Mouse (Mus musculus): ENCODE results near the gene Rhd. TPM values are rescaled to one million over a fixed set of nuclear protein-coding genes. Genes with fewer than 3 reads are reported as not detected.

The Rhd gene
- total and polyA plus RNA-seq, 2 experiments from 2014 or later: 0.19 to 0.70 TPM

DNA sequence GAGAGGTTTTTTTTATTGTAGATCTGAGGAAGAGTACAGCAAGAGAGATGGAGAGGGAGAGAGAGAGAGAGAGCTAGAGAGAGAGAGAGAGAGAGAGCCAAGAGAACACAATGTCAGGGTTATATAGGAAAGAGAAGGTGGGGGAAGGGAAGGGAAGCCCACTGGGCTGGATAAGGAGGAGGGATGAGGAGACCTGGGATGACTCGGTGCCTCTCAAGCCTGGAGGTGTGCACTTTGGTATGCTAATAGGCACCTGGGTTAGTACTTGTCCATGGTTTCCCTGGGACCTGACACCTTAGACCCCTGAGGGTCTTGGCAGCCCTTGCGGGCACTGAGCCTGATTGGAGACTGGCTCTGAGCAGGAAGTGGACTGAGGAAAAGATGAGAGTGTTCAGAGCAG is 7.6 kb downstream of the Rhd start:
- no peak for ATAC-seq
- Histone ChIP-seq H3K36me3 (ENCODE audit: insufficient read depth) (no peaks in the 10 kb centered on the region), H3K4me1 (ENCODE audit: insufficient read depth) (no peaks in the 10 kb centered on the region), H3K9ac (no peak overlapping the region), H3K9me3 (ENCODE audit: low read length) (no peaks in the 10 kb centered on the region), H3K4me2 (ENCODE audit: low read depth) (no peak overlapping the region), H3K27me3 (ENCODE audit: insufficient read depth, low read length) (peaks cover 12% of the 10 kb centered on the region), H3K4me3 (ENCODE audit: low read depth, low read length) (no peak overlapping the region), H3K27ac (ENCODE audit: low read depth, low read length) (no peak overlapping the region)
- WGBS: 44% methylated on average over 2 of the region's 2 CpGs
- DNase-seq: no peak
- no peak for TF ChIP-seq CTCF (IDR thresholded peaks at IDR 0.05; ENCODE audit: low read depth)

DNA sequence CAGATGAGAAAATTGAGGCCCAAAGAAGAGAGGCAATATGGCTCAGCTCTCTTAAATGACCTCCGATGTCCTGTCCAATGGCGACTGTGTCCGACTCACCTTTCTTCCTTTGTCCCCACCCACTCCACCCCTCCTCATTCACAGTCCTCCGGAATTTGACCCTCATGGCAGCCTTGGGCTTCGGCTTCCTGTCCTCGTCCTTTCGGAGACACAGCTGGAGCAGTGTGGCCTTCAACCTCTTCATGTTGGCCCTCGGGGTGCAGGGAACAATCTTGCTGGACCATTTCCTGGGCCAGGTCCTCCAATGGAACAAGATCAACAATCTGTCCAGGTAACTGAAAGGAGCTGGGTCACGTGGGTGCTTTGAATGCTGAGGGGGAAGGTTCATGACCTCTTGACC is 11.8 kb downstream of the Rhd start:
- DNase-seq (no peak), ATAC-seq (no peak)
- Histone ChIP-seq H3K4me2 (ENCODE audit: low read depth) (no peak overlapping the region), H3K27me3 (ENCODE audit: insufficient read depth, low read length) (no peaks in the 10 kb centered on the region), H3K9ac (no peak overlapping the region), H3K4me1 (ENCODE audit: insufficient read depth) (no peaks in the 10 kb centered on the region), H3K27ac (ENCODE audit: low read depth, low read length) (no peak overlapping the region), H3K4me3 (ENCODE audit: low read depth, low read length) (no peak overlapping the region), H3K36me3 (ENCODE audit: insufficient read depth) (no peaks in the 10 kb centered on the region), H3K9me3 (ENCODE audit: low read length) (no peaks in the 10 kb centered on the region)
- 88% methylated on average over 9 of the region's 9 CpGs for WGBS
- TF ChIP-seq CTCF (IDR thresholded peaks at IDR 0.05; ENCODE audit: low read depth): no peak

GRCm38 (mm10) chr4:134879410-134879981 is 15.2 kb downstream of the Rhd start:
- DNase-seq: peak; percentile 75
- Histone ChIP-seq H3K4me3 (ENCODE audit: low read depth, low read length) (peak overlapping the region; percentile 24), H3K9ac (0 out of 2 replicates have a peak overlapping the region, but pooled peaks have one; percentile 14), H3K9me3 (ENCODE audit: low read length) (no peaks in the 10 kb centered on the region), H3K4me2 (ENCODE audit: low read depth) (peak overlapping the region; percentile 60), H3K27ac (ENCODE audit: low read depth, low read length) (no peak overlapping the region), H3K27me3 (ENCODE audit: insufficient read depth, low read length) (no peaks in the 10 kb centered on the region), H3K36me3 (ENCODE audit: insufficient read depth) (no peaks in the 10 kb centered on the region), H3K4me1 (ENCODE audit: insufficient read depth) (no peaks in the 10 kb centered on the region)
- 2% methylated on average over 17 of the region's 17 CpGs for WGBS
- ATAC-seq: 0 out of 2 replicates have a peak, but pooled peaks have one; percentile 43
- TF ChIP-seq CTCF (IDR thresholded peaks at IDR 0.05; ENCODE audit: low read depth): peak; percentile 80

DNA sequence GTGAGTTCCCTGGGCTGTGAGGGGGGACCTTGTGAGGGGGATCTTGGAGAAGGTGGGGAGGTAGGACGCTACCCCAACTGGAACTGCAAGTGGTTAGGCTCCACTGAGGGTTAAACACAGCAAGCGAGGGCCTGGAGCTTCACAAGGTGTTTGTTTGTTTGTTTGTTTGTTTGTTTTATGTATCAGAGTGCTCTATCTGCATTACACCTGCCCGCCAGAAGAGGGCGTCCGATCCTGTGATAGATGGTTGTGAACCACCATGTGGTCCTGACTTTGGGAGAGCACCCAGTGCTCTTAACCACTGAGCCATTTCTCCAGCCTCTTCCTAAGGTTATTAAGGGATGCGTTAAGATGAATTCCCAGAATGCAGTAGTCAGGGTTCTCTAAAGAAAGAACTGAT is 15.7 kb downstream of the Rhd start:
- no peaks in the 10 kb centered on the region for H3K4me1 ChIP-seq (ENCODE audit: insufficient read depth)
- no peak for ATAC-seq
- H3K27me3 ChIP-seq (ENCODE audit: insufficient read depth, low read length): no peaks in the 10 kb centered on the region
- peak; percentile 55 for TF ChIP-seq CTCF (IDR thresholded peaks at IDR 0.05; ENCODE audit: low read depth)
- no peak for DNase-seq
- H3K4me2 ChIP-seq (ENCODE audit: low read depth): peak overlapping the region; percentile 60
- 0 out of 2 replicates have a peak overlapping the region, but pooled peaks have one; percentile 24 for H3K4me3 ChIP-seq (ENCODE audit: low read depth, low read length)
- H3K27ac ChIP-seq (ENCODE audit: low read depth, low read length): no peak overlapping the region
- no peaks in the 10 kb centered on the region for H3K9me3 ChIP-seq (ENCODE audit: low read length)
- H3K9ac ChIP-seq: no peak overlapping the region
- no peaks in the 10 kb centered on the region for H3K36me3 ChIP-seq (ENCODE audit: insufficient read depth)
- WGBS: 22% methylated on average over 6 of the region's 6 CpGs

GRCm38 (mm10) chr4:134883266-134883665 is 18.9 kb downstream of the Rhd start:
- Histone ChIP-seq H3K27ac (ENCODE audit: low read depth, low read length) (no peak overlapping the region), H3K36me3 (ENCODE audit: insufficient read depth) (no peaks in the 10 kb centered on the region), H3K4me2 (ENCODE audit: low read depth) (no peak overlapping the region), H3K27me3 (ENCODE audit: insufficient read depth, low read length) (no peaks in the 10 kb centered on the region), H3K9ac (no peak overlapping the region), H3K4me3 (ENCODE audit: low read depth, low read length) (no peak overlapping the region), H3K4me1 (ENCODE audit: insufficient read depth) (no peaks in the 10 kb centered on the region), H3K9me3 (ENCODE audit: low read length) (no peaks in the 10 kb centered on the region)
- no peak for ATAC-seq
- TF ChIP-seq CTCF (IDR thresholded peaks at IDR 0.05; ENCODE audit: low read depth): peak; percentile 53
- DNase-seq: no peak
- 33% methylated on average over 7 of the region's 7 CpGs for WGBS

DNA sequence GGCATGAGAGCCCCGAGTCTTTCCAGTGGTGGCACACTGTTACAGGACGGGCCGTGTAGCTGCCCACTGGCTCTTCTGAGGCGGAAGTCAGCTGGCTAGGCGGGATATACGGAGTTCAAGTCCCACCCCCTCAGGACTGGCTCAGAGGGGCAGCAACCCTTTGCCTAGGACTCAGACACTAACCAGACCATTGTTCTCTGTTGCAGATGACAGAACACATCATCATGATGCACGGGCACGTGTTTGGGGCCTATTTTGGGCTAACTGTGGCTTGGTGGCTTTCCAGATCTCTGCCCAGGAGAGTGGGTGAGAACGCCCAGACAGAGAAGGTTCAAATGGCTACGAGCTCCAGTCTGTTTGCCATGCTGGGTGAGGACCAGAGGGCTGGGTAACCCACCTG is 19.5 kb downstream of the Rhd start:
- H3K27ac ChIP-seq (ENCODE audit: low read depth, low read length): no peak overlapping the region
- H3K9me3 ChIP-seq (ENCODE audit: low read length): no peaks in the 10 kb centered on the region
- H3K4me3 ChIP-seq (ENCODE audit: low read depth, low read length): no peak overlapping the region
- no peak for TF ChIP-seq CTCF (IDR thresholded peaks at IDR 0.05; ENCODE audit: low read depth)
- WGBS: 87% methylated on average over 10 of the region's 10 CpGs
- no peaks in the 10 kb centered on the region for H3K27me3 ChIP-seq (ENCODE audit: insufficient read depth, low read length)
- H3K9ac ChIP-seq: no peak overlapping the region
- no peaks in the 10 kb centered on the region for H3K36me3 ChIP-seq (ENCODE audit: insufficient read depth)
- DNase-seq (no peak), ATAC-seq (no peak)
- no peak overlapping the region for H3K4me2 ChIP-seq (ENCODE audit: low read depth)
- H3K4me1 ChIP-seq (ENCODE audit: insufficient read depth): no peaks in the 10 kb centered on the region

DNA sequence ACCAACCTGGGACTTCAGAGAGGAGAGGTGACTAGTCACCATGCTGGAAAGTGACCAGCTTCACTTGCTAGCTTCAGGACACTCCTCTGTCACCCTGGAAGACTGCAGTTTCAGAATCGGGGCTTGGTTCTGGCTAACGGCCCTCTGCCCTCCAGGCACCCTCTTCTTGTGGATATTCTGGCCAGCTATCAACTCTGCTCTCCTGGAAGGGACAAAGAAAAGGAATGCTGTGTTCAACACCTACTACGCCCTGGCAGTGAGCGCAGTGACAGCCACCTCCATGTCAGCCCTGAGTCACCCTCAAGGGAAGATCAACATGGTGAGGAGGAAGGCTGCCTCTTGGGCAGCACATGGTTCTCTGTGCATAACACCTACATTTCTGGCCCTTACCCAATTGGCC is 20.0 kb downstream of the Rhd start:
- H3K4me3 ChIP-seq (ENCODE audit: low read depth, low read length): no peak overlapping the region
- 85% methylated on average over 4 of the region's 4 CpGs for WGBS
- no peaks in the 10 kb centered on the region for H3K4me1 ChIP-seq (ENCODE audit: insufficient read depth)
- TF ChIP-seq CTCF (IDR thresholded peaks at IDR 0.05; ENCODE audit: low read depth): no peak
- ATAC-seq (no peak), DNase-seq (no peak)
- H3K36me3 ChIP-seq (ENCODE audit: insufficient read depth): no peaks in the 10 kb centered on the region
- H3K4me2 ChIP-seq (ENCODE audit: low read depth): no peak overlapping the region
- H3K27me3 ChIP-seq (ENCODE audit: insufficient read depth, low read length): no peaks in the 10 kb centered on the region
- no peaks in the 10 kb centered on the region for H3K9me3 ChIP-seq (ENCODE audit: low read length)
- H3K27ac ChIP-seq (ENCODE audit: low read depth, low read length): no peak overlapping the region
- H3K9ac ChIP-seq: no peak overlapping the region
